Mouse (Mus musculus): ENCODE measurements around the gene Nkrf. TPM values are rescaled to one million over a fixed set of nuclear protein-coding genes. Genes with fewer than 3 reads are reported as not detected.

The Nkrf gene
- polyA plus RNA-seq, 1 experiment from 2014 or later: 4.6 TPM

Other genes with a start within 250 kb of the Nkrf start
- 4.7 to 7.4 TPM (median 6.4 TPM) in 3 replicates for gene Slc25a43, start 159.2 kb downstream of the Nkrf start, polyA plus RNA-seq (2018)
- 248 to 697 TPM (median 593 TPM) in 3 replicates for gene Slc25a5, start 107.2 kb downstream of the Nkrf start, polyA plus RNA-seq (2018)
- gene Ube2a, start 29.0 kb downstream of the Nkrf start, polyA plus RNA-seq (2018): 77.2 to 111 TPM (median 82.7 TPM) in 3 replicates
- gene C330007P06Rik, start 28.8 kb downstream of the Nkrf start, polyA plus RNA-seq (2018): 42.8 to 43.3 TPM (median 43.2 TPM) in 3 replicates
- gene Sept6, start 88.9 kb upstream of the Nkrf start, polyA plus RNA-seq (2018): 2.7 to 5.3 TPM (median 3.9 TPM) in 3 replicates
- gene Sowahd, start 145.9 kb upstream of the Nkrf start, polyA plus RNA-seq (2018): not detected in 3 replicates
- 127 to 644 TPM (median 571 TPM) in 3 replicates for gene Rpl39, start 182.5 kb upstream of the Nkrf start, polyA plus RNA-seq (2018)
- gene Upf3b, start 207.4 kb upstream of the Nkrf start, polyA plus RNA-seq (2018): 12.7 to 28.5 TPM (median 13.0 TPM) in 3 replicates
- gene Nkap, start 223.9 kb upstream of the Nkrf start, polyA plus RNA-seq (2018): 12.2 to 23.4 TPM (median 13.1 TPM) in 3 replicates